Mouse (Mus musculus): ENCODE results near the gene Atg16l2. TPM values are rescaled to one million over a fixed set of nuclear protein-coding genes. Genes with fewer than 3 reads are reported as not detected.

Atg16l2 gene
- polyA plus RNA-seq, 1 experiment, result 62.9 TPM

DNA sequence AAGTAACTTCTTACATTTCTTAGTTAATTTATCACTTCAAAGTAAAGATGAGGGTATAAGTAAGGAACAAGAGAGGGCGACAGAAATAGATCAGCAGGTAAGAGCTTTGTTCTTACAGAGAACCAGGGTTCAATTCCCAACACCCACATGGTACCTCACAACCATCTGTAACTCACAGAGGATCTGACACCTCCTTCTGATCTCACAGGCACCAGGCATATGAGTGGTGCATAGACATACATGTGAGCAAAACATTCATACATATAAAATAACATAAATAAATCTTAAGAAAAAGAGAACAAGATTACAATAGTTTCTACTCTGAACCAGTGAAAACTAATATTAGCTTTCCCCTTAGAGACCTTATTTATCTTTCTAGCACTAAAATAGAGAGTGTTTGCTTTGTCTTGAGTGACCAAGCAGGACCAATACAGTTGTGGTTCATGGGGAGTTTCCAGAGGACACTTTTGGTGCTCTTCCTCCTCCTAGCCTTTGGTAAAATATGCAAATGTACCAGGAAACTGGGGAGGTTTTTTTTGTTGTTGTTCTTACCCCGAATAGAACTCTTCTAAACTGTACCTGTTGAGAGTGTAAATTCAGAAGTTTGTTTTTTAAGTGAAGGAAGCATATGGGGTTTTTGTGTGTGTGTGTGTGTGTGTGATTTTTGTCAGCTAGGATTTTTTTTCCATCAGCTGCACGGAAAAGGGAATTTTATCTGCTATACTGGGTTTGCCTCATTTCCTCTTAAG, 88.4 kb downstream of the Atg16l2 start:
- Histone ChIP-seq H3K27me3 (ENCODE audit: control insufficient read depth, insufficient read depth, low read length) (no peaks in the 10 kb centered on the region), H3K4me3 (ENCODE audit: extremely low read depth, insufficient read depth, insufficient read length) (no peak overlapping the region), H3K27ac (ENCODE audit: insufficient read depth, low read length) (peak overlapping the region; percentile 98; the same call in 1 of the 2 replicates), H3K4me1 (ENCODE audit: control insufficient read depth, insufficient read depth, insufficient read length) (peaks cover 22% of the 10 kb centered on the region), H3K36me3 (ENCODE audit: control insufficient read depth, insufficient read depth, low read length) (peaks cover 6% of the 10 kb centered on the region)
- WGBS, result 20% methylated on average over 3 of the region's 3 CpGs
- peak; percentile 34 to 71 for DNase-seq (ENCODE audit: low read depth in 1 of 2, low spot score in 2 of 2)
- TF ChIP-seq CTCF (IDR thresholded peaks at IDR 0.05; ENCODE audit: extremely low read depth, insufficient read depth, insufficient read length, insufficient replicate concordance) (no peak), POLR2A (IDR thresholded peaks at IDR 0.05; ENCODE audit: low read depth, low read length) (no peak)

Other genes starting within 250 kb of the Atg16l2 start
- 20.2 and 21.5 TPM in 2 replicates for gene Fchsd2, start 209.4 kb downstream of the Atg16l2 start, polyA plus RNA-seq (2012; rRNA removed)
- 29.3 and 42.0 TPM in 2 replicates for gene Stard10, start 14.8 kb upstream of the Atg16l2 start, polyA plus RNA-seq (2012; rRNA removed)
- 227 and 248 TPM in 2 replicates for gene Arap1, start 45.8 kb upstream of the Atg16l2 start, polyA plus RNA-seq (2012; rRNA removed)
- 1.1 TPM in 1 of 2 replicates, not detected in the other for gene Gm45837, start 108.6 kb upstream of the Atg16l2 start, polyA plus RNA-seq (2012; rRNA removed)
- gene Pde2a, start 119.4 kb upstream of the Atg16l2 start, polyA plus RNA-seq (2012; rRNA removed), result 42.6 and 48.4 TPM in 2 replicates